Mouse (Mus musculus) heart, embryonic 11.5 days (tissue): ENCODE results near the gene Msi1. TPM values are rescaled to one million over a fixed set of nuclear protein-coding genes. Genes with fewer than 3 reads are reported as not detected.
A peak's percentile ranks its signal among the peaks of the same experiment; 100 is the strongest.
"Not testable (repeated sequence)": the region's sequence is repeated elsewhere in the genome, so short reads cannot be mapped to it uniquely, and the experiment has no call there.

Source experiments
- ATAC-seq: fragments of 200-750 bp; cut with Nextera tagmentation; replicated peaks from 2 replicates; pipeline ENCODE4 v1.8.0; 2017; ENCODE audit warnings: moderate library complexity; ENCODE audit not compliant: insufficient number of reproducible peaks, low FRiP score, low TSS enrichment
- H3K27ac ChIP-seq: fragments of 300-500 bp; sonication (generic); 2 replicates; pipeline ENCODE4 v1.5.1; 2014; ENCODE audit warnings: mild to moderate bottlenecking, low read depth, low read length
- H3K27me3 ChIP-seq: fragments of 300-500 bp; sonication (generic); 2 replicates; pipeline ENCODE4 v1.6.1; 2014; ENCODE audit warnings: mild to moderate bottlenecking, low read length, mixed read lengths; ENCODE audit not compliant: control insufficient read depth, insufficient read depth
- H3K36me3 ChIP-seq: fragments of 300-500 bp; sonication (generic); 2 replicates; pipeline ENCODE4 v1.6.1; 2014; ENCODE audit warnings: mild to moderate bottlenecking, low read length, moderate library complexity, mixed read lengths; ENCODE audit not compliant: control insufficient read depth, insufficient read depth
- H3K4me1 ChIP-seq: fragments of 300-500 bp; sonication (generic); 2 replicates; pipeline ENCODE4 v1.6.1; 2014; ENCODE audit warnings: low read length; ENCODE audit not compliant: control insufficient read depth, insufficient read depth
- H3K4me2 ChIP-seq: fragments of 300-500 bp; sonication (generic); 2 replicates; pipeline ENCODE4 v1.6.1; 2014; ENCODE audit warnings: mild to moderate bottlenecking, moderate library complexity
- H3K4me3 ChIP-seq: fragments of 300-500 bp; sonication (generic); 2 replicates; pipeline ENCODE4 v1.5.1; 2014; ENCODE audit warnings: low read depth, low read length
- H3K9ac ChIP-seq: fragments of 300-500 bp; sonication (generic); 2 replicates; pipeline ENCODE4 v1.6.1; 2014; ENCODE audit warnings: mild to moderate bottlenecking, low read depth, low read length, moderate library complexity
- H3K9me3 ChIP-seq: fragments of 300-500 bp; sonication (generic); replicated peaks from 2 replicates; pipeline ENCODE4 v1.6.1; 2016; ENCODE audit warnings: low read length; ENCODE audit not compliant: control insufficient read depth
- WGBS: fragments of 180-500 bp; shearing (Covaris S2); extraction: QIAGEN DNeasy Blood & Tissue Kit; methylation state at CpG from one replicate; pipeline ENCODE4 v1.1.7; 2014; ENCODE audit not compliant: insufficient replicate concordance; 5-methylcytosine and 5-hydroxymethylcytosine counted together
- polyA plus RNA-seq: library from polyadenylated mRNA; unstranded; fragments of >200 nt; fragmentation: Nextera tagmentation; extraction: Ambion mirVana; gene quantifications from 2 replicates; pipeline ENCODE4 v1.2.1, GENCODE M21; 2014

Gene Msi1
- polyA plus RNA-seq, 1 experiment from 2014 or later = 9.4 TPM

GRCm38 (mm10) chr5:115436421-115437124, 7.2 kb downstream of the Msi1 start:
- Histone ChIP-seq H3K4me1 (peaks cover 24% of the 10 kb centered on the region), H3K27me3 (no peaks in the 10 kb centered on the region)
- ATAC-seq = peak; percentile 55

GRCm38 (mm10) chr5:115437242-115437944, 8.0 kb downstream of the Msi1 start:
- Histone ChIP-seq H3K9me3 (no peaks in the 10 kb centered on the region), H3K36me3 (peaks cover 4% of the 10 kb centered on the region; the same call in 1 of the 2 replicates), H3K27ac (peak overlapping the region; percentile 10; the same call in 1 of the 2 replicates), H3K4me2 (no peak overlapping the region), H3K9ac (no peak overlapping the region), H3K27me3 (no peaks in the 10 kb centered on the region), H3K4me3 (no peak overlapping the region), H3K4me1 (peaks cover 19% of the 10 kb centered on the region)
- ATAC-seq = no peak
- 66% methylated on average over 7 of the region's 7 CpGs for WGBS

More at GRCm38 (mm10) chr5:115436421-115437124, 7.2 kb downstream of the Msi1 start:
- under 1% methylated on average over 36 of the region's 43 CpGs for WGBS
- Histone ChIP-seq H3K9me3 (no peaks in the 10 kb centered on the region), H3K4me2 (peak overlapping the region; percentile 74), H3K27ac (peak overlapping the region; percentile 74), H3K36me3 (no peaks in the 10 kb centered on the region; the same call in 1 of the 2 replicates), H3K9ac (peak overlapping the region; percentile 81), H3K4me3 (peak overlapping the region; percentile 44)

GRCm38 (mm10) chr5:115437945-115438315, 8.5 kb downstream of the Msi1 start:
- Histone ChIP-seq H3K27ac (peak overlapping the region; percentile 10; the same call in 1 of the 2 replicates), H3K4me1 (peaks cover 19% of the 10 kb centered on the region), H3K9ac (no peak overlapping the region)

GRCm38 (mm10) chr5:115438667-115439066, 9.3 kb downstream of the Msi1 start:
- peaks cover 4% of the 10 kb centered on the region; the same call in 1 of the 2 replicates for H3K36me3 ChIP-seq
- H3K9me3 ChIP-seq = no peaks in the 10 kb centered on the region
- no peaks in the 10 kb centered on the region for H3K27me3 ChIP-seq
- no peak overlapping the region for H3K4me3 ChIP-seq
- H3K9ac ChIP-seq = no peak overlapping the region
- H3K27ac ChIP-seq = no peak overlapping the region
- no peak overlapping the region for H3K4me2 ChIP-seq
- ATAC-seq = no peak
- peaks cover 19% of the 10 kb centered on the region for H3K4me1 ChIP-seq
- WGBS = 60% methylated on average over 7 of the region's 7 CpGs

More at GRCm38 (mm10) chr5:115437945-115438315, 8.5 kb downstream of the Msi1 start:
- H3K9me3 ChIP-seq = no peaks in the 10 kb centered on the region
- 43% methylated on average over 2 of the region's 2 CpGs for WGBS
- H3K4me3 ChIP-seq = no peak overlapping the region
- ATAC-seq = no peak
- H3K4me2 ChIP-seq = no peak overlapping the region
- H3K27me3 ChIP-seq = no peaks in the 10 kb centered on the region
- peaks cover 4% of the 10 kb centered on the region; the same call in 1 of the 2 replicates for H3K36me3 ChIP-seq

- no peak overlapping the region for H3K4me2 ChIP-seq
- H3K27ac ChIP-seq = no peak overlapping the region
- peaks cover 9% of the 10 kb centered on the region for H3K36me3 ChIP-seq
- H3K4me1 ChIP-seq = peaks cover 13% of the 10 kb centered on the region
- no peak overlapping the region for H3K9ac ChIP-seq
- no peaks in the 10 kb centered on the region for H3K9me3 ChIP-seq
- WGBS = 37% methylated on average over 14 of the region's 14 CpGs
- H3K27me3 ChIP-seq = no peaks in the 10 kb centered on the region
- ATAC-seq = no peak
- no peak overlapping the region for H3K4me3 ChIP-seq
Observed at GRCm38 (mm10) chr5:115441205-115441849, 11.9 kb downstream of the Msi1 start.

- WGBS = 69% methylated on average over 5 of the region's 5 CpGs
- H3K4me2 ChIP-seq, H3K27me3 ChIP-seq, H3K4me3 ChIP-seq, H3K9ac ChIP-seq, H3K27ac ChIP-seq, ATAC-seq, H3K9me3 ChIP-seq: not testable (repeated sequence)
- peaks cover 10% of the 10 kb centered on the region for H3K4me1 ChIP-seq
- H3K36me3 ChIP-seq = peaks cover 12% of the 10 kb centered on the region
Observed at GRCm38 (mm10) chr5:115442663-115443062, 13.3 kb downstream of the Msi1 start.

- Histone ChIP-seq H3K27me3 (no peaks in the 10 kb centered on the region), H3K4me1 (peaks cover 3% of the 10 kb centered on the region; the same call in 1 of the 2 replicates), H3K4me3 (no peak overlapping the region), H3K4me2 (no peak overlapping the region), H3K36me3 (peaks cover 12% of the 10 kb centered on the region), H3K9me3 (no peaks in the 10 kb centered on the region), H3K9ac (no peak overlapping the region), H3K27ac (no peak overlapping the region)
- 89% methylated on average over 11 of the region's 11 CpGs for WGBS
- ATAC-seq = no peak
Observed at GRCm38 (mm10) chr5:115444130-115444529, 14.7 kb downstream of the Msi1 start.

- no peak for ATAC-seq
- Histone ChIP-seq H3K27ac (no peak overlapping the region), H3K9me3 (no peaks in the 10 kb centered on the region), H3K27me3 (no peaks in the 10 kb centered on the region), H3K4me2 (no peak overlapping the region), H3K4me1 (peaks cover 11% of the 10 kb centered on the region), H3K9ac (no peak overlapping the region; the same call in 1 of the 2 replicates), H3K36me3 (peaks cover 15% of the 10 kb centered on the region), H3K4me3 (no peak overlapping the region)
- WGBS = 84% methylated on average over 17 of the region's 17 CpGs
Observed at GRCm38 (mm10) chr5:115447108-115447507, 17.7 kb downstream of the Msi1 start.
